19 mouse cellular contexts compared by ENCODE assay signal in the genomic region with DNA sequence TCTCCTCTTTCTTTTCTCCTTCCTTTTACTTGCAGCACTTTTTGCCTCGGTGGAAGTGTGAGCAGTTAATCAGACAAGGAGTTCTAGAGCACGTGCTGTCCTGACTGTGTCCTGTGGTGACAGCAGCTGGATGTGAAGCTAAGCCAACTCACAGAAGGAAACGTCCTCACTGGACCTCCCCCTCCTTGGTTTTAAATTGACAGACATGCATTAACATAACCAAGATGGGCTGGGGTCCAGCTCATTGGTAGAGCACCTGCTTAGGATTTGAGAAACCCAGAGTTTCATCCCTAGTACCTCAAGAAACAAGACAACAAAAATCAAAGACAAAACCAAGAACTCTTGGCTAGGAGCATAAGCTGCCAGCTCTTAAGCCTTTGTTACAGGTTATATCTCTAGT. TPM values are rescaled to one million over a fixed set of nuclear protein-coding genes. Genes with fewer than 3 reads are reported as not detected.
DNase-seq lines count a peak whose midpoint lies in the region; TF ChIP-seq lines count a peak whose summit lies in the region.
"Had no signal": no experiment of that assay in that cellular context is flagged by ENCODE, and none has a peak within 500 bp of the region (broad histone marks: within the 10 kb centered on the region; RNA-seq: fewer than 3 reads in every experiment).

No protein-coding gene starts in this region.

- intact Hi-C loops in heart, postnatal 10 days (cut with DNase I): no loop called here
- intact Hi-C loops in left cerebral cortex, postnatal 4 days (cut with DNase I): no loop called here
- intact Hi-C loops in left cerebral cortex, adult 2 months (cut with DNase I): no loop called here

- DNase-seq in heart, adult 11 months: peak; percentile 42
- no peak for DNase-seq in heart, postnatal 10 days
- DNase-seq in left cerebral cortex, postnatal 4 days: peak; percentile 64
- no peak for DNase-seq in left cerebral cortex, adult 2 months (ENCODE audit: extremely low spot score in 1 of 2, low spot score in 2 of 2)
- DNase-seq in brain, embryonic 14.5 days (ENCODE audit: low read depth): peak; percentile 14
- no peak for DNase-seq in B cell, adult 2 months
- DNase-seq: adrenal gland, adult 8-10 months; adrenal gland, postnatal 14 days; adrenal gland, postnatal 36 days; cerebellum, adult 11-12 months; cerebellum, adult 2 months; cerebellum, adult 9-10 months; cerebellum, postnatal 36 days; embryo, embryonic 11 days had no signal

- H3K27ac ChIP-seq in left cerebral cortex, adult 2 months: no peak overlapping the region
- H3K27ac ChIP-seq: embryonic facial prominence, embryonic 13.5 days; embryonic facial prominence, embryonic 15.5 days; forebrain, embryonic 10.5 days; forebrain, embryonic 12.5 days had no signal

- TF ChIP-seq POLR2A in brain, embryonic 14.5 days (IDR thresholded peaks at IDR 0.05; ENCODE audit: borderline replicate concordance, extremely low read depth, insufficient read depth, insufficient read length, poor library complexity, severe bottlenecking): no peak

- TF ChIP-seq CTCF in left cerebral cortex, adult 2 months (IDR thresholded peaks at IDR 0.05): no peak
- TF ChIP-seq CTCF in brain, embryonic 14.5 days (IDR thresholded peaks at IDR 0.05; ENCODE audit: borderline replicate concordance, extremely low read depth, insufficient read depth, insufficient read length): no peak

- H3K4me3 ChIP-seq in left cerebral cortex, adult 2 months: no peak overlapping the region
- H3K4me3 ChIP-seq: embryonic facial prominence, embryonic 13.5 days; embryonic facial prominence, embryonic 15.5 days; erythroblast, embryonic 14.5 days; forebrain, embryonic 10.5 days; forebrain, embryonic 12.5 days had no signal

RNA-seq across cellular contexts. Expression of gene Gins1, which starts 25.6 kb away (rescaled TPM):
- 1 to 10 TPM; 5.8 TPM for total RNA-seq in heart, postnatal 10 days (2021)
- total RNA-seq in left cerebral cortex, postnatal 4 days (2021): 1 to 10 TPM; 7.2 to 8.9 TPM
- 1 to 10 TPM in 1 of 2 experiments, under 1 TPM in 1; 0.65 to 1.6 TPM for total RNA-seq in left cerebral cortex, adult 2 months (2021)
- 18.2 and 26.3 TPM in 2 replicates for polyA plus RNA-seq in brain, embryonic 14.5 days (2012; rRNA removed)

RNA-seq across cellular contexts. Expression of gene Abhd12, which starts 26.3 kb away (rescaled TPM):
- total RNA-seq in heart, postnatal 10 days (2021): 10 to 100 TPM; 30.8 to 34.5 TPM
- total RNA-seq in left cerebral cortex, postnatal 4 days (2021): 100 to 1,000 TPM; 116 to 117 TPM
- total RNA-seq in left cerebral cortex, adult 2 months (2021): 100 to 1,000 TPM; 298 to 305 TPM
- polyA plus RNA-seq in brain, embryonic 14.5 days (2012; rRNA removed): 72.4 and 76.2 TPM in 2 replicates

Comparison
In these comparisons a context has a peak if more than half of its experiments do, and no peak if none do; other contexts are left out.
1. DNase-seq: peak in heart, adult 11 months (single experiment), left cerebral cortex, postnatal 4 days (single experiment) and brain, embryonic 14.5 days (single experiment); none in heart, postnatal 10 days (0 of 2), left cerebral cortex, adult 2 months (0 of 2) and B cell, adult 2 months (0 of 2).